Mouse (Mus musculus) embryonic fibroblast, embryonic 13.5 days (primary cell): ENCODE measurements around the gene Pde8b. TPM values are rescaled to one million over a fixed set of nuclear protein-coding genes. Genes with fewer than 3 reads are reported as not detected.

Experiments used
- H3K27ac ChIP-seq: 2 replicates; pipeline ENCODE4 v1.5.1; 2012; ENCODE audit warnings: low read length, control low read depth, inconsistent platforms; ENCODE audit not compliant: insufficient read depth
- H3K4me1 ChIP-seq: 2 replicates; pipeline ENCODE4 v1.6.1; 2011; ENCODE audit warnings: low read length; ENCODE audit not compliant: control insufficient read depth, insufficient read depth
- H3K4me3 ChIP-seq: 2 replicates; pipeline ENCODE4 v1.5.1; 2011; ENCODE audit warnings: mild to moderate bottlenecking, control low read depth, low read length; ENCODE audit not compliant: insufficient read depth
- CTCF ChIP-seq: IDR thresholded peaks from 2 replicates; pipeline ENCODE4 v1.5.1; 2011; ENCODE audit warnings: mild to moderate bottlenecking, control low read depth, low read length, moderate library complexity, borderline replicate concordance; ENCODE audit not compliant: insufficient read depth
- POLR2A ChIP-seq: IDR thresholded peaks from 2 replicates; pipeline ENCODE4 v1.6.1; 2011; ENCODE audit warnings: low read depth, mild to moderate bottlenecking, control low read depth, low read length, moderate library complexity
- polyA plus RNA-seq: library from polyadenylated mRNA; stranded (reverse); fragments of >200 nt; gene quantifications from 2 replicates; pipeline ENCODE4 v1.2.4, GENCODE M21; 2011; ENCODE audit warnings: low read depth; ENCODE audit not compliant: missing spikeins, insufficient read length

The Pde8b gene
- polyA plus RNA-seq, 1 experiment = 21.7 TPM

DNA sequence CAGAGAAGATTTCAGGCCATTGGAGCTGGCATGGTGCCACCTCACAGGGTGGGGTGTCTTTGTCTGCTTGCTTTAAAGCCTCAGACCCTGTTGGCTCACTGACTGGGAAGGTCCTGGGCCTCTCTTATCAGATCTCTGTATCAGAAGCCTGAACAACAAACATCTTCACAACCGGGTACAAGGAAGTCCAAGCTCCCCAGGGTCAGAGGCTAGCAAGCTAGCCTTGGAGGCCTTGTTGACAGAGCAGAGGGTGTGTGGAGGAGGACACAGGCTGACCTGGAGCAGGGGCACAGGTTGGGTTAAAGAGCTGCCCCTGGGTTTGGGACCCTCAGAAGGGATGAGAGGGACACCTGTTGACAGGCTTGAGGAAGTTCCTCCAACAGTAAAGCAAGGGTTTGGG is 10.3 kb upstream of the Pde8b start:
- Histone ChIP-seq H3K4me1 (peaks cover 13% of the 10 kb centered on the region), H3K27ac (peak overlapping the region; percentile 76), H3K4me3 (no peak overlapping the region)
- TF ChIP-seq POLR2A = no peak
- no peak for TF ChIP-seq CTCF

DNA sequence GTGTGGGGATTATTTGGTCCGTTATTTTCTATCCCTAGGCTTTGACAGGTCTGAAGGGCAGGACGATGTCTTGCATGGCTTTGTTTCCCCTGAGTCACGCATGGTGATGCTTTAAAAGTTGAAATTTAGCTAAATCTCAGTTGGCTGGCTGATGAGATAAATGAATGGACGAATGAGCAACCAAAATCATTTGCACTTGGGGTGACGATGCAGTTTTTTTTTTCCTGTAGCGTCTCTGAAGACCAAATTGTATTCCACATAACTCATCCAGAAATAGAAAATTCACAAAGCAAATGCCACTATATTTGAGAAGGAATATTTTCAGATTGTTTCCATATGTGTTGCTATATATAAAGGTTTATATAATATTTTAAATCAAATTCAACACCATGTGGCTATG is 6.9 kb upstream of the Pde8b start:
- Histone ChIP-seq H3K4me1 (peaks cover 20% of the 10 kb centered on the region), H3K27ac (peak overlapping the region; percentile 68), H3K4me3 (no peak overlapping the region)
- TF ChIP-seq POLR2A (no peak), CTCF (no peak)

GRCm38 (mm10) chr13:95255083-95255482 is 4.9 kb upstream of the Pde8b start:
- no peak for TF ChIP-seq POLR2A
- TF ChIP-seq CTCF = no peak
- peaks cover 10% of the 10 kb centered on the region for H3K4me1 ChIP-seq
- H3K4me3 ChIP-seq = no peak overlapping the region
- H3K27ac ChIP-seq = peak overlapping the region; percentile 80

DNA sequence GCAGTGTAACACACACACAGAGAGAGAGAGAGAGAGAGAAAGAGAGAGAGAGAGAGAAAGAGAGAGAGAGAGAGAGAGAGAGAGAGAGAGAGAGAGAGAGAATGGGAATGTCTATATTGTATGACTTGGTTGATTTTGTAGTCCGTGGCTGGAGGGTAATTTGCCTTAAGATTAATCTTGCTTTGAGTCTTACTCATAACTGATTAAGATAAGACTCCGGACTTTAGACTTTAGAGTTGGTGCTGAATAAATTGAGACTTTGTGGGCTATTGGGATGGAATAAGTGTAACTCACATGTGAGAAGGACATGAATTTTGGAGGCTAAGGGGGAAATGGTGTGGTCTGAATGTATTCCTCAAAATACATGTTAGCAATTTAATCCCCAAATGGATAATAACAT is 7.1 kb downstream of the Pde8b start:
- TF ChIP-seq POLR2A (no peak), CTCF (no peak)
- no peak overlapping the region for H3K4me3 ChIP-seq
- no peak overlapping the region for H3K27ac ChIP-seq
- no peaks in the 10 kb centered on the region for H3K4me1 ChIP-seq

- TF ChIP-seq POLR2A = no peak
- no peak for TF ChIP-seq CTCF
- Histone ChIP-seq H3K4me3 (no peak overlapping the region), H3K27ac (no peak overlapping the region), H3K4me1 (no peaks in the 10 kb centered on the region)
These were observed 12.6 kb downstream of the Pde8b start for GRCm38 (mm10) chr13:95237488-95237887.

DNA sequence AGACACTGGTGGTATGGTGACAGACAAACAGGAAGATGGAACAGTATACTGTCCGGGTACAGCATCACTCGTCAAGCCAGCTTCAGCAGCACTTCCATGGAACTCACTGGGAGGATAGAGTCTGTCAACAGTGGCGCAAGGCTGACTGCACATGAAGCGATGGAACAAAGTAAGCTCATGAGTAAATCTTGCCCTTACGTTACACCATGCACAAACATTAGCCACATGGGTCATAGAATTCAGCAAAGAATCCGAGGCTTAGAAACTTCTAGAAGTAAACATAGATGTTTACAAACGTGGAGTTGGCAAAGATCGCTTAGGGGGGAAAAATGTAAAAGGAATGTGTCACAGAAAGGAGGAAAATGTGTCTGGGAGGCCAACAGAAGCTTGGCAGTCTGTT is 14.9 kb downstream of the Pde8b start:
- TF ChIP-seq POLR2A (no peak), CTCF (no peak)
- no peak overlapping the region for H3K27ac ChIP-seq
- no peaks in the 10 kb centered on the region for H3K4me1 ChIP-seq
- no peak overlapping the region for H3K4me3 ChIP-seq

DNA sequence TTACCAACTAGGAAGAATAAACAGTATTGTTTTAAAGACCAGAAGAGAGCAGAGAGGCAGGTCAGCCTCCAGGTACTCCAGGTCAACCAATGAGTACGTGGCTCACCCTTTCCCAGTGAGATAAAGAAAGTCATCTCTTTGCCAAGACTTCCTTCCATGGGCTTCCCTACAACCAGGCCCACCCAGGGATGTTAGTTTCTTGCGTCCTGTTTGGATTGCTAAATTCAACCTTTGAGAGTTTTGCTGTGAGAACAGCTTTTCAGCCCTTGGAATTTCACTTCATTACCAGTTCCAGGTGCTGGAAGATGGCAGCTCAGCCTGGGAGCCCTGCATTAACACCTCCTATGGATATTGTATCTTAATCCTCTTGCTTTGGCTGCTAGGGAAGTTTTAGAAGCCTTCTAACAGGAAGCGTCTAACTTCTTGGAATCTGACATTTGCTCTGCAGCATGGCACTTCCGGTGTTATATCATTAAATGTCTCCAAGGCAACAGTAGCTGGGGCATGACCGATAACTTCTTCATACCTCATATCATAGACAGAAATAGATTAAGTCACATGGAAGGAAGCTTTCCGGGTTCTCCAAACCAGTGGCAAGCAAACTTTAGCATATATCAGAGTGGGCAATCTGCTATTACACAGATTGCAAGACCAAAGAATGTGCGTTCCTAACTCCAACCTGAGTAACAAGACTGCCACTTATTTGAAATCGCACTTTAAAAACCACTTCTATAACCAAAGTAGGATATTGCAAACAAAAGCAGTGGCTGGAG is 18.6 kb downstream of the Pde8b start:
- no peak overlapping the region for H3K4me3 ChIP-seq

GRCm38 (mm10) chr13:95230326-95230725 is 19.8 kb downstream of the Pde8b start:
- Histone ChIP-seq H3K27ac (peak overlapping the region; percentile 65; the same call in 1 of the 2 replicates), H3K4me3 (no peak overlapping the region), H3K4me1 (peaks cover 2% of the 10 kb centered on the region; the same call in 1 of the 2 replicates)
- TF ChIP-seq CTCF = no peak
- TF ChIP-seq POLR2A = no peak

More for the DNA sequence above, 18.6 kb downstream of the Pde8b start:
- H3K4me1 ChIP-seq = no peaks in the 10 kb centered on the region; the same call in 1 of the 2 replicates
- TF ChIP-seq CTCF = no peak
- no peak overlapping the region for H3K27ac ChIP-seq

GRCm38 (mm10) chr13:95224491-95224890 is 25.6 kb downstream of the Pde8b start:
- TF ChIP-seq CTCF = no peak
- TF ChIP-seq POLR2A = no peak

GRCm38 (mm10) chr13:95223427-95223772 is 26.7 kb downstream of the Pde8b start:
- no peak overlapping the region for H3K27ac ChIP-seq
- no peak for TF ChIP-seq POLR2A
- TF ChIP-seq CTCF = no peak

More at GRCm38 (mm10) chr13:95224491-95224890, 25.6 kb downstream of the Pde8b start:
- Histone ChIP-seq H3K4me1 (peaks cover 8% of the 10 kb centered on the region), H3K4me3 (no peak overlapping the region), H3K27ac (peak overlapping the region; percentile 6; the same call in 1 of the 2 replicates)

More at GRCm38 (mm10) chr13:95223427-95223772, 26.7 kb downstream of the Pde8b start:
- H3K4me1 ChIP-seq = peaks cover 8% of the 10 kb centered on the region
- peak overlapping the region; percentile 16 for H3K4me3 ChIP-seq
